20 mouse cellular contexts compared by ENCODE assay signal in the genomic region with DNA sequence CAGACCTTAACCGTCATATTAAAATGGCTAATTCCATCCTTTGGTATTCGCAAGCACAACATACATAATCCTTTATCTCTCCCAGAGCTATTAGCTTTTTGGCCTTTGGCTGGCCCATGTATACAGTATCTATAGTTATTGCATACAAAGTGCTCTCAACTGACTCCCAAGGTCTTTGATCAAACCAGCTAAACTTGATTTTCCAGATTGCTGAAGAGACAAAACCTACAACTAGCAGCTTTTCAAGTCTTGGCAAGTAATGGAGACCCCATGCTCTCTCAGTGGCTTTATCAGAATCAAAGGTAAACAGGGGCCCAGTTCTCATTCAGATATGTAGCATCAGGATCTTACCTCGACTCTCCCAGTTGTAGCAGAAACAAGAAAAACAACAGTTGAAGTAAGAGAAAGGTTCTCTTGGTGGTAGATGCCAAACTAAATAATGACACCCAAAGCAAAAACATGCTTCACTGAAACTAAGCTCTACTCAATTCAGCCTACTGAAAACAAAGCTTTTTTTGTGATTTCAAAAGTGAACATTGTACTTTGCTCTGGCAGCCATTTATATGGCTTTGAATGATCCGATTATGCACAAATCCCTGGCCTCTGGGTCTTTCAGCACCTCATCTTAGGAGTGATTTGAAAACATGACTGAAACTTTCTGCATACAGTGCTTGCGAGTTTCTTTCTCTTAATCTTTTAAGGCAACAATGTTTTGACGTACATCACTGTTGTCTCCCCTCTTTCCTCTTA.
DNase-seq lines count a peak whose midpoint lies in the region; ATAC-seq and TF ChIP-seq lines count a peak whose summit lies in the region.
"Had no signal": no experiment of that assay in that cellular context is flagged by ENCODE, and none has a peak within 500 bp of the region (broad histone marks: within the 10 kb centered on the region; RNA-seq: fewer than 3 reads in every experiment).

No protein-coding gene starts in this region.

- H3K9me3 ChIP-seq in embryonic facial prominence, embryonic 11.5 days (replicated peaks; ENCODE audit: control insufficient read depth, low read length), result no peaks in the 10 kb centered on the region
- no peaks in the 10 kb centered on the region for H3K9me3 ChIP-seq in embryonic facial prominence, embryonic 10.5 days
- H3K9me3 ChIP-seq in lung, embryonic 16.5 days (ENCODE audit: control insufficient read depth, low read length), result no peaks in the 10 kb centered on the region
- H3K9me3 ChIP-seq in limb, embryonic 14.5 days (ENCODE audit: control insufficient read depth, low read length), result no peaks in the 10 kb centered on the region
- H3K9me3 ChIP-seq in stomach, postnatal 0 days (ENCODE audit: control insufficient read depth, low read length), result no peaks in the 10 kb centered on the region
- H3K9me3 ChIP-seq: forebrain, embryonic 12.5 days; heart, embryonic 13.5 days; hindbrain, embryonic 15.5 days; midbrain, embryonic 10.5 days had no signal

- H3K4me1 ChIP-seq in embryonic facial prominence, embryonic 11.5 days (ENCODE audit: control insufficient read depth, insufficient read depth, low read length), result no peaks in the 10 kb centered on the region
- peaks cover 12% of the 10 kb centered on the region for H3K4me1 ChIP-seq in embryonic facial prominence, embryonic 10.5 days
- H3K4me1 ChIP-seq in lung, embryonic 16.5 days (replicated peaks; ENCODE audit: control insufficient read depth, insufficient read depth, low read length), result peaks cover 16% of the 10 kb centered on the region
- H3K4me1 ChIP-seq in limb, embryonic 14.5 days (ENCODE audit: control insufficient read depth, insufficient read depth, low read length), result 0 out of 2 replicates have a peak, but pooled peaks cover 5% of the 10 kb centered on the region
- H3K4me1 ChIP-seq in stomach, postnatal 0 days (replicated peaks; ENCODE audit: control insufficient read depth, insufficient read depth), result no peaks in the 10 kb centered on the region
- H3K4me1 ChIP-seq: heart, embryonic 13.5 days; hindbrain, embryonic 15.5 days had no signal

- H3K36me3 ChIP-seq in embryonic facial prominence, embryonic 11.5 days (replicated peaks; ENCODE audit: control insufficient read depth, insufficient read depth, low read depth, low read length), result no peaks in the 10 kb centered on the region
- no peaks in the 10 kb centered on the region for H3K36me3 ChIP-seq in embryonic facial prominence, embryonic 10.5 days (replicated peaks)
- no peaks in the 10 kb centered on the region for H3K36me3 ChIP-seq in lung, embryonic 16.5 days (ENCODE audit: control insufficient read depth, insufficient read depth, low read length)
- H3K36me3 ChIP-seq in limb, embryonic 14.5 days (ENCODE audit: control insufficient read depth, insufficient read depth, low read length), result no peaks in the 10 kb centered on the region
- no peaks in the 10 kb centered on the region for H3K36me3 ChIP-seq in stomach, postnatal 0 days (ENCODE audit: control insufficient read depth, insufficient read depth, low read length)
- H3K36me3 ChIP-seq: forebrain, embryonic 12.5 days; heart, embryonic 13.5 days; hindbrain, embryonic 15.5 days; midbrain, embryonic 10.5 days had no signal

- TF ChIP-seq CTCF in stomach, postnatal 0 days (IDR thresholded peaks at IDR 0.05; ENCODE audit: low read depth), result no peak

- peak; percentile 66 for DNase-seq in embryonic facial prominence, embryonic 11.5 days (ENCODE audit: low spot score)
- DNase-seq in embryonic facial prominence, embryonic 10.5 days (ENCODE audit: low spot score), result no peak
- no peak for DNase-seq in lung, postnatal 14 days
- DNase-seq in limb, embryonic 14.5 days (ENCODE audit: low spot score), result peak; percentile 31
- no peak for DNase-seq in stomach, postnatal 0 days (ENCODE audit: low spot score)
- no peak for DNase-seq in layer of hippocampus, adult 9-10 months (ENCODE audit: low spot score)
- no peak for DNase-seq in testis, postnatal 14 days (ENCODE audit: low spot score)
- DNase-seq: adrenal gland, adult 8-10 months; cerebellum, adult 9-11 months; heart, adult 18-20 months; kidney, adult 8-10 months; layer of hippocampus, postnatal 36 days; right cerebral cortex, postnatal 14 days; thymus, postnatal 25 days had no signal

- 70% methylated on average over 6 of the region's 6 CpGs for WGBS in embryonic facial prominence, embryonic 11.5 days
- 76% methylated on average over 6 of the region's 6 CpGs for WGBS in embryonic facial prominence, embryonic 10.5 days
- 29% methylated on average over 6 of the region's 6 CpGs for WGBS in lung, embryonic 16.5 days
- 72% methylated on average over 6 of the region's 6 CpGs for WGBS in limb, embryonic 14.5 days
- WGBS in stomach, postnatal 0 days, result 40% methylated on average over 6 of the region's 6 CpGs

- peak; percentile 94 for TF ChIP-seq EP300 in stomach, postnatal 0 days (optimal IDR thresholded peaks at IDR 0.05)

- no peaks in the 10 kb centered on the region for H3K27me3 ChIP-seq in embryonic facial prominence, embryonic 11.5 days (ENCODE audit: control insufficient read depth, insufficient read depth, low read length)
- H3K27me3 ChIP-seq in embryonic facial prominence, embryonic 10.5 days (replicated peaks; ENCODE audit: low read depth, poor library complexity, severe bottlenecking), result no peaks in the 10 kb centered on the region
- no peaks in the 10 kb centered on the region for H3K27me3 ChIP-seq in lung, embryonic 16.5 days (ENCODE audit: control insufficient read depth, insufficient read depth, low read depth, low read length)
- H3K27me3 ChIP-seq in limb, embryonic 14.5 days (ENCODE audit: control insufficient read depth, insufficient read depth, low read length), result no peaks in the 10 kb centered on the region
- H3K27me3 ChIP-seq in stomach, postnatal 0 days (ENCODE audit: control insufficient read depth, insufficient read depth, low read length), result no peaks in the 10 kb centered on the region
- H3K27me3 ChIP-seq: forebrain, embryonic 12.5 days; heart, embryonic 13.5 days; hindbrain, embryonic 15.5 days had no signal

- no peak overlapping the region for H3K27ac ChIP-seq in embryonic facial prominence, embryonic 11.5 days (replicated peaks; ENCODE audit: low read depth, low read length)
- H3K27ac ChIP-seq in embryonic facial prominence, embryonic 10.5 days (replicated peaks), result no peak overlapping the region
- peak overlapping the region; percentile 75 for H3K27ac ChIP-seq in lung, embryonic 16.5 days (ENCODE audit: low read length)
- H3K27ac ChIP-seq in limb, embryonic 14.5 days (replicated peaks; ENCODE audit: low read depth, low read length), result no peak overlapping the region
- peak overlapping the region; percentile 85 for H3K27ac ChIP-seq in stomach, postnatal 0 days (replicated peaks)
- H3K27ac ChIP-seq: forebrain, embryonic 12.5 days; heart, embryonic 13.5 days; hindbrain, embryonic 15.5 days; macrophage; midbrain, embryonic 10.5 days had no signal

- no peak for TF ChIP-seq POLR2A in limb, embryonic 14.5 days (IDR thresholded peaks at IDR 0.05; ENCODE audit: borderline replicate concordance, extremely low read depth, insufficient read depth, insufficient read length)

- no peak overlapping the region for H3K4me2 ChIP-seq in embryonic facial prominence, embryonic 11.5 days (ENCODE audit: low read depth, low read length)
- H3K4me2 ChIP-seq in lung, embryonic 16.5 days (ENCODE audit: low read depth, low read length), result no peak overlapping the region
- no peak overlapping the region for H3K4me2 ChIP-seq in limb, embryonic 14.5 days (replicated peaks; ENCODE audit: low read depth, low read length, severe bottlenecking)
- no peak overlapping the region for H3K4me2 ChIP-seq in stomach, postnatal 0 days (replicated peaks; ENCODE audit: low read depth)
- H3K4me2 ChIP-seq: forebrain, embryonic 12.5 days; heart, embryonic 13.5 days; hindbrain, embryonic 15.5 days had no signal

- ATAC-seq in embryonic facial prominence, embryonic 11.5 days (replicated peaks; ENCODE audit: insufficient number of reproducible peaks, low FRiP score, low TSS enrichment, low read depth), result no peak
- peak; percentile 61 for ATAC-seq in lung, embryonic 16.5 days (ENCODE audit: low read depth)
- ATAC-seq in limb, embryonic 14.5 days (ENCODE audit: low FRiP score, low read depth), result no peak
- peak; percentile 62 for ATAC-seq in stomach, postnatal 0 days (ENCODE audit: low FRiP score, low TSS enrichment)

- H3K4me3 ChIP-seq in embryonic facial prominence, embryonic 11.5 days (ENCODE audit: low read depth, low read length), result no peak overlapping the region
- no peak overlapping the region for H3K4me3 ChIP-seq in embryonic facial prominence, embryonic 10.5 days
- no peak overlapping the region for H3K4me3 ChIP-seq in lung, embryonic 16.5 days (ENCODE audit: low read length)
- H3K4me3 ChIP-seq in limb, embryonic 14.5 days (replicated peaks; ENCODE audit: low read length), result no peak overlapping the region
- H3K4me3 ChIP-seq in stomach, postnatal 0 days (ENCODE audit: low read depth, low read length), result no peak overlapping the region
- H3K4me3 ChIP-seq: forebrain, embryonic 12.5 days; heart, embryonic 13.5 days; hindbrain, embryonic 15.5 days; midbrain, embryonic 10.5 days had no signal

- no peak overlapping the region for H3K9ac ChIP-seq in embryonic facial prominence, embryonic 11.5 days (replicated peaks; ENCODE audit: low read length)
- H3K9ac ChIP-seq in lung, embryonic 16.5 days (ENCODE audit: low read length), result no peak overlapping the region
- no peak overlapping the region for H3K9ac ChIP-seq in limb, embryonic 14.5 days (ENCODE audit: low read depth, low read length, severe bottlenecking)
- no peak overlapping the region for H3K9ac ChIP-seq in stomach, postnatal 0 days (ENCODE audit: low read length)
- H3K9ac ChIP-seq: forebrain, embryonic 12.5 days; heart, embryonic 13.5 days; hindbrain, embryonic 15.5 days had no signal

Comparison
In these comparisons a context has a peak if more than half of its experiments do, and no peak if none do; other contexts are left out.
1. DNase-seq: peak in embryonic facial prominence, embryonic 11.5 days (single experiment) and limb, embryonic 14.5 days (single experiment); none in embryonic facial prominence, embryonic 10.5 days (single experiment), lung, postnatal 14 days (single experiment), stomach, postnatal 0 days (single experiment), layer of hippocampus, adult 9-10 months (single experiment) and testis, postnatal 14 days (single experiment).
2. ATAC-seq: peak in lung, embryonic 16.5 days (single experiment) and stomach, postnatal 0 days (single experiment); none in embryonic facial prominence, embryonic 11.5 days (single experiment) and limb, embryonic 14.5 days (single experiment).
3. H3K27ac ChIP-seq: peak in lung, embryonic 16.5 days (single experiment) and stomach, postnatal 0 days (single experiment); none in embryonic facial prominence, embryonic 11.5 days (single experiment), embryonic facial prominence, embryonic 10.5 days (single experiment) and limb, embryonic 14.5 days (single experiment).